Mouse (Mus musculus) forebrain, embryonic 15.5 days (tissue): Measurements from ENCODE around the gene Tbc1d16. TPM values are rescaled to one million over a fixed set of nuclear protein-coding genes. Genes with fewer than 3 reads are reported as not detected.

ENCODE experiments used
- ATAC-seq: fragments of 200-750 bp; cut with Nextera tagmentation; replicated peaks from 2 replicates; pipeline ENCODE4 v1.8.0; 2017; ENCODE audit warnings: mild to moderate bottlenecking, moderate TSS enrichment, moderate library complexity
- H3K27ac ChIP-seq: fragments of 300-500 bp; sonication (generic); replicated peaks from 2 replicates; pipeline ENCODE4 v1.5.1; 2015; ENCODE audit warnings: mild to moderate bottlenecking, inconsistent platforms
- H3K27me3 ChIP-seq: fragments of 300-500 bp; sonication (generic); 2 replicates; pipeline ENCODE4 v1.6.1; 2015; ENCODE audit warnings: inconsistent platforms
- H3K36me3 ChIP-seq: fragments of 300-500 bp; sonication (generic); 2 replicates; pipeline ENCODE4 v1.6.1; 2015; ENCODE audit warnings: mild to moderate bottlenecking, inconsistent platforms
- H3K4me1 ChIP-seq: fragments of 300-500 bp; sonication (generic); 2 replicates; pipeline ENCODE4 v1.6.1; 2015; ENCODE audit warnings: inconsistent platforms
- H3K4me2 ChIP-seq: fragments of 300-500 bp; sonication (generic); replicated peaks from 2 replicates; pipeline ENCODE4 v1.6.1; 2015; ENCODE audit warnings: mild to moderate bottlenecking, inconsistent platforms
- H3K4me3 ChIP-seq: fragments of 300-500 bp; sonication (generic); 2 replicates; pipeline ENCODE4 v1.5.1; 2015; ENCODE audit warnings: mild to moderate bottlenecking, inconsistent platforms
- H3K9ac ChIP-seq: fragments of 300-500 bp; sonication (generic); replicated peaks from 2 replicates; pipeline ENCODE4 v1.6.1; 2015; ENCODE audit warnings: mild to moderate bottlenecking, inconsistent platforms
- H3K9me3 ChIP-seq: fragments of 300-500 bp; sonication (generic); 2 replicates; pipeline ENCODE4 v1.6.1; 2016; ENCODE audit warnings: inconsistent platforms
- WGBS: fragments of 180-500 bp; shearing (Covaris S2); methylation state at CpG from one replicate; pipeline ENCODE4 v1.1.7; 2015; ENCODE audit warnings: mixed read lengths; 5-methylcytosine and 5-hydroxymethylcytosine counted together
- polyA plus RNA-seq: library from polyadenylated mRNA; unstranded; fragments of >200 nt; fragmentation: Nextera tagmentation; extraction: Ambion mirVana; gene quantifications from 2 replicates; pipeline ENCODE4 v1.2.1, GENCODE M21; 2015

Gene Tbc1d16
- polyA plus RNA-seq, 1 experiment from 2014 or later: 54.6 TPM

DNA sequence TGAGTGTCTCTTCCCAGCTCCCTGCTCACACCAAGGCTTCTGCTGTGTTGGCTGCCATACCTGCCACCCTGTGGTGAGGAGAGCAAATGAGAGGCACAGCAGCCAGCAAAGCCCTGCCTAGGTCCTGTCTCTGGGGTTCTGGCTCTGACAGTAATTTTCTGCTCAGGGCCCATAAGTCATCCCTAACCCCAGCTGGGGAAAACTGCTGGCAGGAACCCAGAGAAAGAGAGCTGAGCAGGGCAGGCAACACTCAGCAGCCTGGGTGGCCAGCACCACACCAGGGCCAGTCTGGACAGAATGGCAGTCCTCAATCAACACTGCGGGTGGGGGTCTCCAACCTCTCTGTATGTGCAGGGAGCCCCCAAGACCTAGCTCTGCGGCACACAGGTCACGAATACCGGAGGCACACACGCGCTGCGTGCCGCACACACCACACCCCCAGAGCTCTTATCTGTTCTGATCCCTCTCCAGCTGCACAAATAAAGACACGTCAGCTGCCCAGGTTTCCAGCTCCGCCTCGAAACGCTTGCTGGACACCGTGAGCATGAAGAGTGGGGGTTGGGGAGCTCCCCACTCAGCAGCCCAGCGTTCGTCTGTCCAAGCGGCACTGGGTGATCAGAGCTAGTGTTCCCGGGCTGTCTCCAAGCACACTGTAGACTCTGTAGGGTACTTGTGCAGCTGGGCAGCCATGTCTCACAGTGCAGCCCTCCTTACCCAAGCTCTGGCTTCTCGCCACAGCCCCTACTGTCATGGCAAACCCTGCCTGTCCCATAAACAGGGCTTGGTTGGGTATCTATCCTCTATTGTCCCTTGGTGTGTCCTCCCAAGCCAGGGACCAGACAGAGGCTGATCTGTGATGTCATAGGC, 13.0 kb downstream of the Tbc1d16 start:
- peak overlapping the region; percentile 27; the same call in 1 of the 2 replicates for H3K9ac ChIP-seq

DNA sequence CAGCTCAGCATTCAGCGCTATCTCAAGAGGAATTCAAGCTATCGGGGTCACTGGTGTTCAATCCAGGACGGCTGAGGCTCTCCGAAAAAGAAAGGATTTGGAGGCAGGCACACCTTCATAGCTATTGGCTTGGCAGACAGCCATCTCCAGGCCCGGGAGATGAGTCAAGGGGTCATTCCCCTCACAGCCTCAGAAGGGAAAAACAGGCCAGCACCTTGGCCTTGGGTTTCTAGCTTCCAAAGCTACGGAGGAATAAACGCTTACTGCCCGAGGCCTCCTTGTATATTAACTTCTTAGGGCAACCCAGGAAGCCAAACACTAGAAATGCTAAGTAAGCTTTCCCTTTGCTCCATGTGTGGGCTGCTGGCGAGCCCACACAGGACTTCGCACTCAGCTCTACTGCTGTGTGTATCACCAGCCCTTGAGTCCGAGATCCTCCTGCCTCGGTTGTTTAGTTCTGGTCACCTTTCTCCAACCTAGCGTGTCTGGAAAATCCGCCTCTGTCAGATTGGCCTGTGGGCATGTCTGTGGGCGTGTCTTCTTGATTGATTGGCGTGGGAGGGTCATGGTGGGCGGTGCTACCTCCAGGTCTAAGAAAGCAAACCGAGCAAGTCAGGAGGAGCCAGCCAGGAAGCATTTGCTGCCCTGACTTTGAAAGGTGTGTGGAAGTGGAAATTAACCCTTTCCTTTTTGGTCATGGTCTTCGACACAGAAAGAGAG, 15.0 kb downstream of the Tbc1d16 start:
- Histone ChIP-seq H3K9me3 (no peaks in the 10 kb centered on the region), H3K27ac (no peak overlapping the region), H3K4me2 (no peak overlapping the region), H3K27me3 (no peaks in the 10 kb centered on the region), H3K4me1 (peaks cover 89% of the 10 kb centered on the region), H3K4me3 (no peak overlapping the region), H3K36me3 (peaks cover 5% of the 10 kb centered on the region; the same call in 1 of the 2 replicates), H3K9ac (no peak overlapping the region)
- ATAC-seq: no peak
- WGBS: 54% methylated on average over 19 of the region's 19 CpGs

More for the DNA sequence above, 13.0 kb downstream of the Tbc1d16 start:
- H3K4me2 ChIP-seq: peak overlapping the region; percentile 30
- H3K27me3 ChIP-seq: no peaks in the 10 kb centered on the region
- 13% methylated on average over 18 of the region's 18 CpGs for whole genome bisulfite sequencing
- H3K4me3 ChIP-seq: no peak overlapping the region
- H3K36me3 ChIP-seq: no peaks in the 10 kb centered on the region
- ATAC-seq: peak; percentile 57
- H3K4me1 ChIP-seq: peaks cover 88% of the 10 kb centered on the region
- H3K27ac ChIP-seq: peak overlapping the region; percentile 75
- no peaks in the 10 kb centered on the region for H3K9me3 ChIP-seq

DNA sequence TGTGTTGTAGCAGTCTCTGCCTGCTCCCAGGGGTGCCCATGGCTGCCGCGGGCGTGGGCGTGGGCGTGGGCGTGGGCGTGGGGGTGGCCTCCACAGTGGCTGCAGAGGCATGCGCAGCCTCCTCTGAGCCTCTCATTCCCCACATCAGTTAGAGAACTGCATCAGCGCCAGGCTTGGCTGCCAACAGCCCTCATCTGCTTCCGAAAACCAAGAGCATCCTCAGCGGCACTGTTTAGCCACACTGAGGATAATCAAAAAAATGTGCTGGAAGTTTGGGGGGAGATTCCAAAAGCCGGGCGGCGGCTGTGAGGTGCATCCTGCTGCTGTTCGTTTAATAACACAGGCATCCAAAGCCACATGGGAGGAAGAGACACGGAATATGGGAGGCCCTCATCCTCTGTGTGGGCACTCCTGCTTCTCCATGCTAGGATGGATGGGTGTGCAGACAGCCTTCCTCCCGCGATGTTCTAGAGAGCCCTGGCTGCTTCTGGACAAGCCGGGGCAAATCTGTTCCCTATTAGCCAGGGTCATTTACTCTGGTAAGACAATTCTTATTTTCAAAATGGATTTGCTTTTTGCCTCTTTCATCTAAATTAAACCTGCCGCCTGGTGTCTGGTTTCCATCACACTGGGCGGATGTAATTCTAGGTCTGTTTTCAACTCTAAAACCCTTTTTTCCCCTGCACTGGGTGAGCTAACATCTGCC, 16.5 kb downstream of the Tbc1d16 start:
- Histone ChIP-seq H3K9ac (no peak overlapping the region), H3K27ac (0 out of 2 replicates have a peak overlapping the region, but pooled peaks have one; percentile 24), H3K36me3 (peaks cover 15% of the 10 kb centered on the region), H3K4me2 (no peak overlapping the region), H3K4me1 (peaks cover 82% of the 10 kb centered on the region), H3K4me3 (no peak overlapping the region), H3K9me3 (no peaks in the 10 kb centered on the region), H3K27me3 (no peaks in the 10 kb centered on the region)
- WGBS: 84% methylated on average over 21 of the region's 21 CpGs
- ATAC-seq: no peak

DNA sequence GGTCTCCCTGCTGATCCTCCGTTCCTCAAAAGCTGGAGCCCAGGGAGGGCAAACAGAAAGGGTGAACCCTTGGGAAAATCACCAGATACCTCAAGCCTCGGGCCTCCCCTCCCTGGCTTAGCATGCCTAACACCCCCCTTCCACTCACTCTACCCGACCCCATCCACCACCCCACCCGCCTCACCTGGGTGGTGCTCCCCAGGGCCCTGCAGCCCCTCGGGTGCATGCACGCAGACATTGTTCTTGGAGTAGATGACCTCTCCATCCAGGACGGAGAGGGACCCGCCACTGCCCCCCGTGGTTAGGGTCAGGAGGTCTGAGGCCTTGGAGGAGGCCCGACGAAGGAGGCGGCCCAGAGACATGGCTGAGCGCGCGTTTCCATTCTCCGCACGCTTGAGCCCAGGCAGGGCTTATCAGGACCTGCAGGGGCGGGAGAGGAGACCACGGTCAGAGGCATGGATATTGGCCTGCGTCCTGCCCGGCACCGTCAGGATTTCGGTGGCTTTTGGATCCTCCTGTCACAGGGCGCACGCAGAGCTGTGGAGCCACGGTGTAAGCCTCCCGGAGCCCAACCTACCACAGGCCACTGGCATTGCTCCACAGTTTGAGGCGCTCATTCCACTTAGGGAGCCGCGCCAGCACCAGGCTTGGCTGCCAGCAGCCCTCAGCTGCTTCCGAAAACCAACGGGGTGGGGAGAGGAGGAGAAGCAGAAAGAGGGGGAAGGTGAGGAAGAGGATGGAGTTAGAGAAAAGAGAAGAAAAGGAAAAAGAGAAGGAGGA, 17.8 kb downstream of the Tbc1d16 start:
- ATAC-seq: peak; percentile 26; the same call in 1 of the 2 replicates
- Histone ChIP-seq H3K4me1 (peaks cover 70% of the 10 kb centered on the region), H3K36me3 (peaks cover 19% of the 10 kb centered on the region), H3K9ac (no peak overlapping the region), H3K9me3 (no peaks in the 10 kb centered on the region), H3K4me2 (peak overlapping the region; percentile 33), H3K27me3 (no peaks in the 10 kb centered on the region), H3K4me3 (no peak overlapping the region), H3K27ac (peak overlapping the region; percentile 77)
- 45% methylated on average over 32 of the region's 32 CpGs for WGBS

DNA sequence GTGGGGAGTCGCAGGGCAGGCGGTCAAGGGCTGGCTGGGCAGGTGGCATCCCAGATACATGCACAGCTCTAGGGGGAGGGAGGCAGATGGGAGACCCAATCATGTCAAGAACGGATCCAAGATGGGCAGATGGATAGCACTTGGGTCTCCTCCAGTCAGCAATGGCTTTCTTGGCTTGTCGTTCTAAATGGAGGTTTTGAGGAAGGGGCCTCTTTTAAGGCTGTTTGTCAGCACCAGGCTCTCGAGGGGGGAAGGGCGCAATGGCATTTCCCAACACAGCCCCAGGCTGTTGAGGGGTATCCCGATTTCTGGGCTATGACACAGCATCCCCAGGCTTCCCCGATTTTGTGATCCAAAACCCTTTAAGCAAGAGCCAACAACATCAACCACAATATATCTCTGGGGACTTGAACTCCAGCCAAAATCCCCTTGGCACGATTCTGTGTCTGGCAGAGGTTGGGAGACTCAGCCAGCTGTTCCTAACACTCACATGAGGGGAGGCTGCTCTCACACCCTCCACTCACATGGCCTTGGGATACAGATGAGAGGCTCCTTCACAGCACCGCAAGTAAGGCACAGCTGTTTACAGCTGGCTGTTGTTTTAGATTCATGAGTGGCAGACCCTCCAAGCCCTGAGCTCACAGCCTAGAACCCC, 18.8 kb downstream of the Tbc1d16 start:
- H3K4me2 ChIP-seq: no peak overlapping the region
- H3K27ac ChIP-seq: peak overlapping the region; percentile 77
- H3K27me3 ChIP-seq: no peaks in the 10 kb centered on the region
- ATAC-seq: peak; percentile 65
- WGBS: 46% methylated on average over 10 of the region's 10 CpGs
- H3K9ac ChIP-seq: no peak overlapping the region
- H3K36me3 ChIP-seq: peaks cover 22% of the 10 kb centered on the region
- H3K9me3 ChIP-seq: no peaks in the 10 kb centered on the region
- peaks cover 59% of the 10 kb centered on the region for H3K4me1 ChIP-seq
- H3K4me3 ChIP-seq: no peak overlapping the region

DNA sequence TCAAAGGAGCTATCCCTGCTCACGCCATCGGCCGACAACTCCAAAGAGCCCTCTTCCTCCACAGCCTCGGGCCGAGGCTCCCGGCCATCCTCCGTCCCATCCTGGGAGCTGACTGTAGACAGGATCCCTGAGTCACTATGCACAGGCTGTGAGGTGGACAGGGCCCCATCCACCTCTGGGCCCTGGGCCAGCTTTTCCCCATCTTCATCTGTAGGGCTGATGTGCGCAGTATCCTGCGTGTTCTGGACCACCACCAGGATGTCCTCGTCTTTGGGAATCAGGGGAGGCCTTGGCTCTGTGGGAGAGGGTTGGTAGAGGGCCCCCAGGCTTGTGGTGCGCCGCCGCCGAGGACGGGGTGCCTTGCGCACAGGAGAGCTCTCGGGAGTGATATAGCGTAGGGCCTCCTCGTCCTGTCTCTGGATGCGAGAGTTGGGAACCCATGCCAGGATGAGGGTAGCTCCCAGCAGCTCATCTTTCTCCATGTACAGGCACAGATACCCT, 19.4 kb downstream of the Tbc1d16 start:
- peak overlapping the region; percentile 77 for H3K27ac ChIP-seq
- peak; percentile 21; the same call in 1 of the 2 replicates for ATAC-seq
- no peaks in the 10 kb centered on the region for H3K27me3 ChIP-seq
- WGBS: 82% methylated on average over 20 of the region's 20 CpGs
- H3K36me3 ChIP-seq: peaks cover 22% of the 10 kb centered on the region
- H3K9me3 ChIP-seq: no peaks in the 10 kb centered on the region
- H3K4me3 ChIP-seq: no peak overlapping the region
- peaks cover 54% of the 10 kb centered on the region for H3K4me1 ChIP-seq
- no peak overlapping the region for H3K9ac ChIP-seq
- H3K4me2 ChIP-seq: no peak overlapping the region

DNA sequence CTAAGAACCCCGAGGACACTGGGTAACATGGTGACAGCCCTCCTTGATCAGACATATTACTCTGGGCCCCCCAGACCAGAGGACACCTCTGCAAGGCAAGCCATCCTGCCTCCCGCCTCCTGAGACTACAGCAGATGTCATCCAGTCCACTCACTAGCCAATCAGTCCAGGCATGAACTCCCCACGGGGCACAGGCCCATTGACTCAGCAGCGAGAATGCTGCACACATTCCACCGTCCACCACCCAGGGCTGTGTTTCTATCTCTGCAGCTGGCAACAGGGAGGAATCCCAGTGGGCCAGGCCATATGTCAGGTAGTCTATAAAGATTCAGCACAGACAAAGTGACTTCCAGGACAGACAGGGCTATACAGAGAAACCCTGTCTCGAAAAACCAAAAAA, 20.3 kb downstream of the Tbc1d16 start:
- no peak overlapping the region for H3K27ac ChIP-seq
- no peak overlapping the region for H3K4me3 ChIP-seq
- H3K4me1 ChIP-seq: peaks cover 44% of the 10 kb centered on the region
- WGBS: 85% methylated on average over 6 of the region's 6 CpGs
- no peak overlapping the region for H3K4me2 ChIP-seq
- peaks cover 22% of the 10 kb centered on the region for H3K36me3 ChIP-seq
- no peaks in the 10 kb centered on the region for H3K9me3 ChIP-seq
- no peak for ATAC-seq
- H3K9ac ChIP-seq: no peak overlapping the region
- H3K27me3 ChIP-seq: no peaks in the 10 kb centered on the region

DNA sequence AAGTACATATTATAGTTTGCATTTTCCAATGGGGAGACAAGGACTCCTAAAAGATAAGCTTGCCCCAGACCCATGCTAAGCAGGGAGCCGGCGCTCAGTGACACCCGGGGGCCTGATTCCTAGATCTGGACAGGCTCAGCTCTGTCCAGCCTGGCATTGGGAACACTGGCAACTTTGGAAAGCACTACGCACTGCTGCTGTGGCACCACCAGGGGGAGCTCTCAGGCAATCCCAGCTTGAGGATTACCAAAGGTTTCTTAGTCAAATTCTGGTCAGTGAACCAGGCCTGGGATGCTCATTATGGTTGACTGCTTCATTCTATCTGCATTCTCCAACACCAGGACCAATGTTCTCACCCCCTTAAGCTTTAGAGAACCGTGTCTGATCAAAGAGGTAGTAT, 21.7 kb downstream of the Tbc1d16 start:
- Histone ChIP-seq H3K9ac (no peak overlapping the region), H3K4me1 (peaks cover 30% of the 10 kb centered on the region), H3K27me3 (no peaks in the 10 kb centered on the region), H3K36me3 (peaks cover 22% of the 10 kb centered on the region), H3K4me2 (no peak overlapping the region), H3K4me3 (no peak overlapping the region), H3K9me3 (no peaks in the 10 kb centered on the region), H3K27ac (no peak overlapping the region)
- no peak for ATAC-seq
- whole genome bisulfite sequencing: 34% methylated on average over 5 of the region's 5 CpGs

DNA sequence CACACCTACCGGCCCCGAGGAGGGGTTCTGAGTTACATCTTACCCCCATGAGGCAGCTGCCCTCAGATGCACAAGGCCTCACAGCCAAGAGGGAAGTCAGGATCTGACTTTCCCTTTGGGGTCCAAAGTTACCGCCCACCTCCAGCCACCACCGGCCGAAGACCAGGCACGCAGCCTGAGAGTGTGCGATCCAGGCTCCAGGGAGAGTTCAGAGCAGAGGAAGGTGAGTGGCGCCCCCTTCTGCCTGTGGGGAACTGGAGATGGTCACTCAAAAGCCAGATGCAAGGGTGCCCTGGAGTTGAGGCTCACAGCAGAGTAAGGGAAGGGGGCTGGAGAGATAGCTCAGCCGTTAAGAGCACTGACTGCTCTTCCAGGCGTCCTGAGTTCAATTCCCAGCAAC, 22.6 kb downstream of the Tbc1d16 start:
- Histone ChIP-seq H3K4me1 (peaks cover 22% of the 10 kb centered on the region), H3K9me3 (no peaks in the 10 kb centered on the region), H3K27ac (no peak overlapping the region), H3K36me3 (peaks cover 22% of the 10 kb centered on the region), H3K27me3 (no peaks in the 10 kb centered on the region), H3K4me3 (no peak overlapping the region), H3K4me2 (no peak overlapping the region), H3K9ac (no peak overlapping the region)
- 89% methylated on average over 10 of the region's 10 CpGs for WGBS
- no peak for ATAC-seq

DNA sequence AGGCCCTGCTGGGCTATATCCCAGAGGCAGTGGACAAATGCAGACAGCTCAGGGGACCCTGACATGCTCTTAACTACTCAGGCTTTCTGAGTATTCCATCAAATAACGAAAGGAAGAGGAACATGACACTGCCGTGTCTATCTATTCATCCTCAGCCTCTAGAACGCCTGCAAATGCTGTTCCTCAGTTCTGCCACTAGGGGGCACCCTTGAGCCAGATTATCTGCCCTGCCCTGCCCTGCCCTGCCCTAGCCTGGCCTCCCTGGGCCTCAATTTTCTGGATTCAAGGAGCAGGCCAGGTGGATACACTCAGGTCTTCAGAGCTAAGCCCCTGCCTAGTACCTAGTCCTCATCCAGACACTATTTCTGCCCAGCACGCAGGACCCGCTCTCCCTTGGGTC, 24.9 kb downstream of the Tbc1d16 start:
- 49% methylated on average over 5 of the region's 5 CpGs for WGBS
- ATAC-seq: no peak

DNA sequence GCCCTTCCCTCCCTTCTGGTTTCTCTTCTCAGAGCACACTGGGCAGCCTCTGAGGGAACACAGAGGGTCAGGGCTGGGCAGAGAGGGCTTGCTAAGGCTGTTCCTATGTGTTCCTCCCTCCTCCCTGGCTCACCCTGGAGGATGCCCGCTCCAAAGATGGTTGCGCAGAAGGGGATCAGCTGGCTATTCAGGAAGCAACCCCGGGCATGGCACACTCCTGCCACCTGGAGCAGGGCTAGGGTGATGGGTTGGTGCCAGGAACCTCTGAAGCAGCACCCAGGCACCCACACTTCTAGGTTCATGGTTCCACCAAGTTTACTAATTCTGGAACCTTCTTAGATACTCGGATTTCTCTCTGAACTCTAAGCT, 29.1 kb downstream of the Tbc1d16 start:
- H3K4me2 ChIP-seq: no peak overlapping the region
- 81% methylated on average over 4 of the region's 4 CpGs for WGBS
- no peaks in the 10 kb centered on the region for H3K36me3 ChIP-seq
- no peak for ATAC-seq
- H3K9ac ChIP-seq: no peak overlapping the region
- no peak overlapping the region for H3K4me3 ChIP-seq
- H3K9me3 ChIP-seq: no peaks in the 10 kb centered on the region
- peak overlapping the region; percentile 84 for H3K27ac ChIP-seq
- no peaks in the 10 kb centered on the region for H3K27me3 ChIP-seq
- H3K4me1 ChIP-seq: peaks cover 22% of the 10 kb centered on the region

More for the DNA sequence above, 24.9 kb downstream of the Tbc1d16 start:
- H3K27ac ChIP-seq: no peak overlapping the region
- H3K4me3 ChIP-seq: no peak overlapping the region
- H3K9me3 ChIP-seq: no peaks in the 10 kb centered on the region
- peaks cover 14% of the 10 kb centered on the region for H3K4me1 ChIP-seq
- peaks cover 18% of the 10 kb centered on the region for H3K36me3 ChIP-seq
- no peaks in the 10 kb centered on the region for H3K27me3 ChIP-seq
- H3K4me2 ChIP-seq: no peak overlapping the region
- no peak overlapping the region for H3K9ac ChIP-seq
